28 mouse cellular contexts compared by ENCODE assay signal in genomic region chr13:20328672-20329071, GRCm38 (mm10).
"Had no signal": no experiment of that assay in that cellular context is flagged by ENCODE, and none has a peak within 500 bp of the region (broad histone marks: within the 10 kb centered on the region; RNA-seq: fewer than 3 reads in every experiment).

No protein-coding gene starts in this region.

- H3K27me3 ChIP-seq: embryonic facial prominence, embryonic 12.5 days; embryonic facial prominence, embryonic 13.5 days; embryonic facial prominence, embryonic 15.5 days; forebrain, embryonic 12.5 days; forebrain, embryonic 13.5 days; forebrain, embryonic 15.5 days had no signal

- H3K9me3 ChIP-seq: embryonic facial prominence, embryonic 10.5 days; embryonic facial prominence, embryonic 12.5 days; embryonic facial prominence, embryonic 13.5 days; embryonic facial prominence, embryonic 15.5 days; forebrain, embryonic 10.5 days; forebrain, embryonic 12.5 days; forebrain, embryonic 13.5 days; forebrain, embryonic 15.5 days had no signal

- H3K27ac ChIP-seq: embryonic facial prominence, embryonic 10.5 days; embryonic facial prominence, embryonic 12.5 days; embryonic facial prominence, embryonic 13.5 days; embryonic facial prominence, embryonic 15.5 days; forebrain, embryonic 10.5 days; forebrain, embryonic 12.5 days; forebrain, embryonic 13.5 days; forebrain, embryonic 15.5 days; gastrocnemius, adult 2 months; heart, adult 2 months had no signal

- H3K4me3 ChIP-seq: embryonic facial prominence, embryonic 10.5 days; embryonic facial prominence, embryonic 12.5 days; embryonic facial prominence, embryonic 13.5 days; embryonic facial prominence, embryonic 15.5 days; erythroblast, embryonic 14.5 days; forebrain, embryonic 10.5 days; forebrain, embryonic 12.5 days; forebrain, embryonic 13.5 days; forebrain, embryonic 15.5 days; gastrocnemius, adult 2 months; heart, adult 2 months had no signal

- ATAC-seq: forebrain, embryonic 13.5 days; forebrain, embryonic 14.5 days; forebrain, embryonic 15.5 days; forebrain, embryonic 16.5 days; forebrain, postnatal 0 days had no signal

- H3K36me3 ChIP-seq: embryonic facial prominence, embryonic 10.5 days; embryonic facial prominence, embryonic 12.5 days; embryonic facial prominence, embryonic 13.5 days; embryonic facial prominence, embryonic 15.5 days; forebrain, embryonic 10.5 days; forebrain, embryonic 12.5 days; forebrain, embryonic 15.5 days had no signal

- DNase-seq: cerebellum, adult 2 months; cerebellum, adult 8-10 months; cerebellum, adult 9-10 months; cerebellum, adult 9-11 months; cerebellum, postnatal 10 days; cerebellum, postnatal 14 days; cerebellum, postnatal 25 days; cerebellum, postnatal 36 days; embryo, embryonic 11 days; forebrain, postnatal 0 days; gastrocnemius, adult 2 months; gastrocnemius, postnatal 10 days; gastrocnemius, postnatal 14 days; gastrocnemius, postnatal 25 days; gastrocnemius, postnatal 36 days; heart, adult 18-20 months; heart, adult 2 months had no signal

- H3K9ac ChIP-seq: embryonic facial prominence, embryonic 12.5 days; embryonic facial prominence, embryonic 13.5 days; embryonic facial prominence, embryonic 15.5 days; forebrain, embryonic 12.5 days; forebrain, embryonic 13.5 days; forebrain, embryonic 15.5 days; forebrain, postnatal 0 days had no signal

- H3K4me2 ChIP-seq: embryonic facial prominence, embryonic 12.5 days; embryonic facial prominence, embryonic 13.5 days; embryonic facial prominence, embryonic 15.5 days; forebrain, embryonic 12.5 days; forebrain, embryonic 13.5 days; forebrain, embryonic 15.5 days had no signal

- H3K4me1 ChIP-seq: embryonic facial prominence, embryonic 10.5 days; embryonic facial prominence, embryonic 12.5 days; embryonic facial prominence, embryonic 15.5 days; forebrain, embryonic 10.5 days; forebrain, embryonic 12.5 days; forebrain, embryonic 13.5 days; forebrain, embryonic 15.5 days had no signal
